Mouse (Mus musculus): Measurements from ENCODE around the gene Ago4.

- TF ChIP-seq TAL1 (IDR thresholded peaks at IDR 0.05; ENCODE audit: low read length) (no peak), MAZ (IDR thresholded peaks at IDR 0.05; ENCODE audit: low read depth, low read length) (no peak), MEF2A (IDR thresholded peaks at IDR 0.05; ENCODE audit: extremely low read depth, insufficient replicate concordance, low read depth, low read length, poor library complexity, severe bottlenecking) (no peak), NRF1 (IDR thresholded peaks at IDR 0.05; ENCODE audit: insufficient read depth, low read depth, low read length, poor library complexity, severe bottlenecking) (no peak), POLR2AphosphoS2 (IDR thresholded peaks at IDR 0.05; ENCODE audit: low read length) (no peak), CTCF (IDR thresholded peaks at IDR 0.05 in 2 of 3, conservative IDR thresholded peaks at IDR 0.05 in 1 of 3; ENCODE audit: control insufficient read depth in 1 of 3, insufficient read depth in 1 of 3, low read depth in 2 of 3, low read length in 3 of 3, poor library complexity in 1 of 3, severe bottlenecking in 1 of 3) (no peak), ETS1 (IDR thresholded peaks at IDR 0.05; ENCODE audit: low read depth, low read length) (no peak), POLR2A (IDR thresholded peaks at IDR 0.05; ENCODE audit: control insufficient read depth in 1 of 2, insufficient read depth in 1 of 2, low read depth in 1 of 2, low read length in 2 of 2, poor library complexity in 1 of 2) (no peak), KAT2A (conservative IDR thresholded peaks at IDR 0.05; ENCODE audit: low read depth, low read length) (no peak), EP300 (IDR thresholded peaks at IDR 0.05; ENCODE audit: low read depth in 1 of 2, low read length in 2 of 2) (no peak), CHD1 (IDR thresholded peaks at IDR 0.05; ENCODE audit: low read depth, low read length) (no peak), GATA1 (IDR thresholded peaks at IDR 0.05; ENCODE audit: low read depth, low read length) (no peak), GABPA (IDR thresholded peaks at IDR 0.05; ENCODE audit: low read depth, low read length) (no peak)
These were observed 43.0 kb upstream of the Ago4 start for GRCm38 (mm10) chr4:126576281-126576680.
